Mouse (Mus musculus) cerebellum, postnatal 10 days (tissue): Measurements from ENCODE around the gene Fzr1.

Experiments
- DNase-seq, 2 experiments: peaks; one replicate each; pipeline ENCODE4 v3.0.0; 2021; ENCODE audit warnings: mixed read lengths in 2 of 2

The Fzr1 gene

GRCm38 (mm10) chr10:81415549-81416310 lies 37.4 kb upstream of the Fzr1 start:
- peak; percentile 72 to 73 for DNase-seq

DNA sequence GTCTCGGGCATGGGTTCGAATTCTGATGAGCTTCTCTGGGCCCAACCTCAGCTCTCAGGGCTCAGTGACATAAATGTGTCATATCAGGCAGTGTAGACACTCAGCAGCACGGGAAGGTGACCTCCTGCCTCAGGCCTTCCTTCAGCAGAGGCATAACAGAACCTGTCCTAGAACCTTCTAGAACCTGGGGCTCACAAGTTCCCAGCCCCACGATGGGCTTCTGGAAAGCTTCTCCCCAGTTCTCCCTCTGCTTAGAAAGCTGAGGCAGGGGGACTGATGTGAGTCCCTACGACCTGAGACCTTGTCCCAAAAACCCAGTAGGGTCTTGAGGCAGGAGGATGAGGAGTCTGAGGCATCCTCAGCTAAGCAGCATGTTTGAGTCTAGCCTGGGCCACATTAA lies 36.8 kb upstream of the Fzr1 start:
- no peak for DNase-seq

DNA sequence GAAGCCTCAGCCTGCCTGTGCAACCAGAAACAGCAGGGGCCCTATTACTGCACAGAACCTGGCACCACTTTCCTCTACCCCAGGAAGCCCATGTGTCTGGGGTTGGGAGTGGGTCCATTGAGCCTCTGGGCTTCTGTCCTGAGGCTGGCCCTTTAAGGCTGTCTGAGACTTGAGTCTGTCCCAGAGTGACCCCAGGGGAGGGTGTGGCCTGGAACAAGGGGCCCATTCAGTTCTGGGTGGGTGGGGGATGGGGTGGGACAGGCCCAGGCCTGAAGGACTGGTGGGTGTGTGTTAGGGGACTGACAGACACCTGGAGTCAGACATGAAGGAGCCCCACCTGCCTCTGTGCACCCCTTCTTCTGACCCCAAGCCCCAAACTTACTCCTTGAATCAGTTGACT lies 36.4 kb upstream of the Fzr1 start:
- DNase-seq, result peak in 1 of 2 experiments; percentile 74

- peak; percentile 88 to 89 for DNase-seq
Observed at GRCm38 (mm10) chr10:81413310-81414261, 35.3 kb upstream of the Fzr1 start.

GRCm38 (mm10) chr10:81412586-81413309 lies 34.4 kb upstream of the Fzr1 start:
- no peak for DNase-seq

DNA sequence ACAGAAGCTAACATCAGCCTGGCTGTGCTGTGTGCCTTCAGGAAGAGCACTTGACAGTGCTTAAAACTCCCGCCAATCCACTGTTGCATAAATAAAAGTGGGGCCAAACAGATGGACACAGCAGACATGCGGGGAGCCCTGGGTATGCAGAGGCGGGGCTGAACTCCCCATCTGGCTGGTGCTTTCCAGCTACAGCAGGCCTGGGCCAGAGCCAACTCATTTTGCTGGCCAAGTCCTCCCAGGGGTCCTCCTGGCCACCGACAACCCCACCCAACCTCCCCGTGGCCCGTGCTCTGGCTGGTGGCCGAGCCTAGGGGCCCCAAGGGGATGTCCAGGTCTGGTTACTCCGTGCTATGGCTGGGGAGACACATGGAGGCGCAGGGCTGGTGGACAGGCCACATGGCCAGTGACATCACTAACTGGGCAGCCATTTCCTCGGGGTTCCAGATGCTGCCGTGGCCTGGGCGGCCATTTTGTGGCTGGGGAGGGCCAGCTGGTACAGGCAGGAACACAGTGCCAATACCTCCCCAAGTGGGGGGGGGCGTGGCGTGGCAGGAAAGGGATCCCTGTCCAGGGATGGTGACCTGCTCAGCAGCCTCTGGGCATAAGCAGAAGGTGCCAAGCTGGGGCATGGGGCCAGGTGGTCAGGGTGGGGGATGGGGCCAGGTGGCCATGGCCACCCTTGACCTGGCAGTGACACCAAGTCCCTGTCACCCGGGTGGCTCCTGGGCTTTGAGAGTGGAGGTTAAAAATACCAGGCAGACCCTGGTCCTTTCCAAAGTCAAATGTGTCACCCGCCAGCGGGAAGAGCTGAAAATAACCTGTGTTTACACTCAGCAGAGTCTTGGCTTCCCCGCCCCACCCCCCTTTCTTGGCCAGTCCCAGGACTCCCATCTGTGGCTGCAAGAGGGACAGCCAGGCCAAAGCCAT lies 33.4 kb upstream of the Fzr1 start:
- DNase-seq, result peak; percentile 97

DNA sequence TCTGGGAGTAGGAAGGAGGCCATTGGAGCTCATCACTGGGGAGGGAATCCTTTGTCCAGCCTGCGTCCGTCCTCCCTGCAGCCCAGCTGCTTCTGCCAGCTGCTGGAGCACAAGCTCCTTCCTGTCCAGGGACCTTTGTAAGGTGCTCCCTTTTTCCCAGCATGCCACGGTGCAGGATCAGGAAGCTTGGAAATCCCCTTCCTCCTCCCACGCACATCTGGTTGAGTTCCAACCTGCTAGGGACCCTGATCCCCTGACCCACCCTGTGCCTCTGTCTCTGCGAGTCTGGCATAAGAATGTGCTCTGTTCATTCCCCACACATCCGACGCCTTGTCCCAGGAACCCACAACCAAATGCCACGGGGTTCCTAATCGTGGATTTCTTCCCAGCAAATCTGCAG lies 32.7 kb upstream of the Fzr1 start:
- no peak for DNase-seq

- DNase-seq, result no peak
Observed at GRCm38 (mm10) chr10:81410350-81410749, 32.0 kb upstream of the Fzr1 start.

- no peak for DNase-seq
Observed at GRCm38 (mm10) chr10:81409330-81409729, 31.0 kb upstream of the Fzr1 start.

DNA sequence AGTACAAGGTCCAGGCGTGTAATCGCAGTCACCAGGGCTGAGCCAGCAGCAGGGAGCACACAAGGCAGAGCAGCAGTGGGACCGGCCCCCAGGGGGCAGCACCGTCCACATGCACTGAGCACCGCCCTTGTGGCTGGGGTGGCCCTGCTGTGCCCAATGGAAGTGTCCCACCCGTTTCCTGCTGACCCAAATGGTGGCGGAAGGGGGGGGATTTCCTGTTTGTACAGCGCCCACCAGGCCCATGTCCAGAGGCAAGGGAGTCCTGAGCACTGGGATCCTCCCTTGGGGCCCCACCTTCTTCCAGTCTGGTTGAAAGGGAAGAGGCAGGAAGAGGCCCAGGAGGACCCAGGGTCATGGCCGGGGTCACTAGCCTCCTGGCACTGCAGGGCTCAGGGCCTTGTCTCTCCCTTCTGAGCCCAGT lies 30.6 kb upstream of the Fzr1 start:
- DNase-seq, result peak; percentile 82 to 84

DNA sequence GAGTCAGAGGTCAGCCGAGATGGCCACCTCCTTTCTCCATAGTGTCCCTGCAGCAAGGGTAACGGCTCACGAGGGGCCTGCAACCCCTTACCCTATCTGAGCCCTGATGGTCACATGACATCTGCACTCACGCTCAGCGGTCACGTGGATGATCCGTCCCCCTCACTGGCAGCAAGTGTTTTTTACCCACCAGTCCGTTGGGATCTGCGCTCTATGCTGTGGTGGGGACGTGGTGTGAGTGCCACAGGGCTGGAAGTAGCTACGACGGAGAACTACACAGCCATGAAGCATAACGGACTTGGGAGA lies 30.1 kb upstream of the Fzr1 start:
- DNase-seq, result no peak

- DNase-seq, result peak; percentile 89 to 93
Observed at GRCm38 (mm10) chr10:81407539-81408423, 29.5 kb upstream of the Fzr1 start.

DNA sequence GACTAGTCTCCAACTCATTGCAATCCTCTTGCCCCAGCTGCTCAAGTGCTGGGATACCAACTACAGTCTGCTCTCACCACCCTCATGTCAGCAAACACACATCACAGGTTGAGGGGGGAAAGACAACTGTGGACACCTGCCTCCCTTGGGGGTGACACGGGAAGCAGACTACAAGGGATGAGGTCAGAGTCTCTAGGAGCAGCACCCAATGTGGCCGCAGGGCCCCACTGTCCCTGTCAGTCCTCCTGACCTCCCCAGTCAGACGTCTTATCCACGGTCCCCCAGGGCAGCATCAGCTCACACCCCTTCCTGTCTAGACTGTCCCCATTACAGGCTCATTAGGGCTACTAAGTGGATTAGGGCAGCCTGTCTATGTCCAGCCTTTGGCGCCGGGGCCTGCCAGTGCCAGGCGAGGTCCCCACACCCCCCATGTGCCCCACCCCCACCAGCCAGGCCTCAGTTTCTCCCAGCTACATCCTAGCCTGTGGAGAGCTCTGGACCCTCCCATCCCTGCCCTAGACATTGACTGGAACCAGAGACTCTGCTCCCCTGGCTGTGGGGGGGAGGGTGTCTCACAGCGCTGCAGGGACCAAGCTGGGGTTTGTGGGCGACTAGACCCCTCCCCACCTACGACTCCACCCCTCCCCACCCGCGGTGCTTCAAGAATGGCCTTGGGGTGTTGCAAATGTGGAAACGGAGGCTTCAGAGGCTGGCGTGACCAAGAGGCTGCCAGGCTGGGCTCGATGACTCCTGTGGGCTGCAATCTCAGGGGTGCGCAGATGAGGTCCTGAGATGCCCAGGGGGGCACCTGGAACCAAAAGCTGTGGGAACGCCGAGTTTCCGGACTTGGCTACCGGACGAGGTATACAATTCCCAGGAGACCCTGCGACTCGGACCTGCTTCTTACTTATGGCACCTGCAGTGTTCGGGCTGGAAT lies 28.5 kb upstream of the Fzr1 start:
- no peak for DNase-seq

- peak; percentile 86 to 92 for DNase-seq
Observed at GRCm38 (mm10) chr10:81405588-81406201, 27.4 kb upstream of the Fzr1 start.

GRCm38 (mm10) chr10:81404720-81405119 lies 26.4 kb upstream of the Fzr1 start:
- no peak for DNase-seq

DNA sequence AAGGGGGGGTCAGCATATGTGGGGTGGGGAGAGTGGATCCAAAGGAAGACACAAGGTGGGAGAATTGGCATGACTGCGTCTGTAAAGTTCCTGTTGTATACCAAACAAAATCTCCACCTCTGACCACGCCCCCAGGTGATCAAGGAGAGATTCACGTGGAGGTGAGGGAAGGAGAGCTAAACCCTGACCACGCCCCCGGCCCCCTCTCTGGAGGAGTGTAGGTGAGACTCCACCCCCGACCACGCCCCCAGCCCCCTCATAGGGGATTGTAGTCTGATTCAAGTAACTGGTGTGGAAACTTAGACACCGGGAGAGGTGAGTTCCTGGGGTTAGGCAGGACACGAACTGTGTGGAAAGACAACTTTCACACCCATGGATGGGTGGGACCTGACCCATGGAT lies 25.8 kb upstream of the Fzr1 start:
- peak in 1 of 2 experiments; percentile 67 for DNase-seq

- no peak for DNase-seq
Observed at GRCm38 (mm10) chr10:81403511-81403910, 25.2 kb upstream of the Fzr1 start.

- DNase-seq, result no peak
Observed at GRCm38 (mm10) chr10:81402227-81402765, 24.0 kb upstream of the Fzr1 start.
